Mouse (Mus musculus) ovary, postnatal 10 days (tissue): ENCODE data around the gene Smg5.

Source experiments
- DNase-seq: peaks from one replicate; pipeline ENCODE4 v3.0.0; 2022; ENCODE audit warnings: low spot score

Smg5 gene

GRCm38 (mm10) chr3:88395288-88395687, 59.2 kb downstream of the Smg5 start:
- no peak for DNase-seq

GRCm38 (mm10) chr3:88395742-88396141, 59.7 kb downstream of the Smg5 start:
- no peak for DNase-seq

- DNase-seq, result no peak
Observed at GRCm38 (mm10) chr3:88398666-88399065, 62.6 kb downstream of the Smg5 start.

- DNase-seq, result no peak
Observed at GRCm38 (mm10) chr3:88403522-88404230, 67.6 kb downstream of the Smg5 start.

GRCm38 (mm10) chr3:88407090-88407489, 71.0 kb downstream of the Smg5 start:
- no peak for DNase-seq

- DNase-seq, result no peak
Observed at GRCm38 (mm10) chr3:88407529-88407928, 71.5 kb downstream of the Smg5 start.

- no peak for DNase-seq
Observed at GRCm38 (mm10) chr3:88408953-88409352, 72.9 kb downstream of the Smg5 start.

- peak; percentile 88 for DNase-seq
Observed at GRCm38 (mm10) chr3:88409741-88410644, 73.9 kb downstream of the Smg5 start, which contains the start of gene Pmf1. TSS of gene Pmf1 (minus strand) at chr3:88410331.

GRCm38 (mm10) chr3:88410645-88411031, 74.6 kb downstream of the Smg5 start:
- peak; percentile 25 for DNase-seq

- DNase-seq, result no peak
Observed at GRCm38 (mm10) chr3:88411681-88412080, 75.6 kb downstream of the Smg5 start.
